In genomic region chr11:105270155-105270554, GRCm38 (mm10) we compare ENCODE assay signal across 8 mouse cellular contexts. TPM values are rescaled to one million over a fixed set of nuclear protein-coding genes. Genes with fewer than 3 reads are reported as not detected.
DNase-seq lines count a peak whose midpoint lies in the region; ATAC-seq and TF ChIP-seq lines count a peak whose summit lies in the region.
"Had no signal": no experiment of that assay in that cellular context is flagged by ENCODE, and none has a peak within 500 bp of the region (broad histone marks: within the 10 kb centered on the region; RNA-seq: fewer than 3 reads in every experiment).

No protein-coding gene starts in this region.

- H3K4me2 ChIP-seq in liver, embryonic 14.5 days (ENCODE audit: low read depth) = no peak overlapping the region
- no peak overlapping the region for H3K4me2 ChIP-seq in liver, embryonic 11.5 days

- no peak for ATAC-seq in liver, embryonic 14.5 days (ENCODE audit: insufficient read depth)
- no peak for ATAC-seq in liver, embryonic 11.5 days (replicated peaks; ENCODE audit: low FRiP score)

- intact Hi-C loops in gastrocnemius, adult 2 months (cut with DNase I) = loop anchor here (2.0 to 5.0 kb wide), 3 partner anchors 77 to 641 kb away; partner anchors contain the start of gene Tanc2
- intact Hi-C loops in left cerebral cortex, postnatal 10 days (cut with DNase I) = loop anchor here (10.0 kb wide), 1 partner anchor 325 kb away; no protein-coding TSS in a partner anchor

- no peaks in the 10 kb centered on the region for H3K4me1 ChIP-seq in liver, embryonic 14.5 days (replicated peaks; ENCODE audit: control insufficient read depth in 2 of 2, insufficient read depth in 2 of 2, low read length in 1 of 2)
- H3K4me1 ChIP-seq in liver, embryonic 11.5 days (replicated peaks; ENCODE audit: control insufficient read depth, insufficient read depth, low read length) = no peaks in the 10 kb centered on the region

- peaks cover 27% of the 10 kb centered on the region for H3K36me3 ChIP-seq in liver, embryonic 14.5 days (replicated peaks; ENCODE audit: control insufficient read depth, insufficient read depth, low read depth)
- peaks cover 11% of the 10 kb centered on the region for H3K36me3 ChIP-seq in liver, embryonic 11.5 days (ENCODE audit: control insufficient read depth, insufficient read depth, low read length)

- no peak overlapping the region for H3K4me3 ChIP-seq in liver, embryonic 14.5 days (ENCODE audit: insufficient read depth in 1 of 2, low read depth in 2 of 2, low read length in 2 of 2)
- no peak overlapping the region for H3K4me3 ChIP-seq in liver, embryonic 11.5 days (ENCODE audit: low read depth, low read length)
- no peak overlapping the region for H3K4me3 ChIP-seq in gastrocnemius, adult 2 months

- peak; percentile 46; the same call in 1 of the 2 replicates for TF ChIP-seq CTCF in liver, embryonic 14.5 days (IDR thresholded peaks at IDR 0.05; ENCODE audit: low read depth)
- peak; percentile 83 for TF ChIP-seq CTCF in gastrocnemius, adult 2 months (IDR thresholded peaks at IDR 0.05)

- H3K9me3 ChIP-seq in liver, embryonic 14.5 days (ENCODE audit: control insufficient read depth, low read length) = no peaks in the 10 kb centered on the region
- no peaks in the 10 kb centered on the region for H3K9me3 ChIP-seq in liver, embryonic 11.5 days (ENCODE audit: control insufficient read depth, low read length)

- no peak overlapping the region for H3K9ac ChIP-seq in liver, embryonic 14.5 days (replicated peaks)
- no peak overlapping the region for H3K9ac ChIP-seq in liver, embryonic 11.5 days (ENCODE audit: low read depth, low read length)

- TF ChIP-seq EP300 in liver, embryonic 14.5 days (IDR thresholded peaks at IDR 0.05; ENCODE audit: low read depth) = no peak

- H3K27me3 ChIP-seq in liver, embryonic 14.5 days (ENCODE audit: control insufficient read depth, insufficient read depth, low read length) = no peaks in the 10 kb centered on the region
- no peaks in the 10 kb centered on the region for H3K27me3 ChIP-seq in liver, embryonic 11.5 days (replicated peaks; ENCODE audit: control insufficient read depth, insufficient read depth, low read length)

- 14% methylated on average over 2 of the region's 2 CpGs for WGBS in liver, embryonic 14.5 days (ENCODE audit: insufficient replicate concordance)
- WGBS in liver, embryonic 11.5 days = 21% methylated on average over 2 of the region's 2 CpGs

- no peak overlapping the region for H3K27ac ChIP-seq in liver, embryonic 14.5 days
- H3K27ac ChIP-seq in liver, embryonic 11.5 days (ENCODE audit: low read depth, low read length) = no peak overlapping the region
- H3K27ac ChIP-seq in gastrocnemius, adult 2 months = peak overlapping the region; percentile 77
- H3K27ac ChIP-seq: macrophage had no signal

- DNase-seq in liver, embryonic 14.5 days (ENCODE audit: low read depth in 3 of 3, low spot score in 3 of 3) = peak; percentile 22 to 31 (median 27)
- no peak for DNase-seq in liver, embryonic 11.5 days (ENCODE audit: low spot score)
- peak; percentile 90 for DNase-seq in NIH3T3 (ENCODE audit: low read depth)
- DNase-seq in c-Kit-positive CD71-positive TER-119-positive erythroid progenitor cells, embryonic 14.5 days (ENCODE audit: low spot score) = peak; percentile 47
- peak; percentile 61 for DNase-seq in gastrocnemius, adult 2 months
- DNase-seq in left cerebral cortex, postnatal 10 days (ENCODE audit: extremely low spot score in 1 of 2, low spot score in 2 of 2) = peak; percentile 39 to 45
- peak; percentile 78 for DNase-seq in retina, postnatal 1 day

RNA-seq across cellular contexts. Expression of gene Mrc2, which starts 22.3 kb away (rescaled TPM):
- 0.80 and 0.82 TPM in 2 replicates for polyA plus RNA-seq in liver, embryonic 14.5 days (2012; rRNA removed)
- 0.28 and 0.37 TPM in 2 replicates for polyA plus RNA-seq in liver, embryonic 14.5 days (2014; fragmentation: Nextera tagmentation; extraction: Ambion mirVana)
- 3.3 and 4.8 TPM in 2 replicates for polyA plus RNA-seq in liver, embryonic 11.5 days (2014; fragmentation: Nextera tagmentation; extraction: Ambion mirVana)
- total RNA-seq in gastrocnemius, adult 2 months (2021) = 10 to 100 TPM in 1 of 2 experiments, 1 to 10 TPM in 1; 5.9 to 17.6 TPM
- total RNA-seq in left cerebral cortex, postnatal 10 days (2021) = 10 to 100 TPM in 1 of 2 experiments, 1 to 10 TPM in 1; 8.5 to 11.2 TPM
- polyA plus RNA-seq: macrophage had no signal
